Mouse (Mus musculus) cerebellum, postnatal 25 days (tissue): ENCODE measurements around the gene Rtkn.
A peak's percentile ranks its signal among the peaks of the same experiment; 100 is the strongest.

Experiments
- DNase-seq, 2 experiments: peaks; one replicate each; pipeline ENCODE4 v3.0.0; 2021; ENCODE audit warnings: mixed read lengths in 2 of 2

Gene Rtkn

DNA sequence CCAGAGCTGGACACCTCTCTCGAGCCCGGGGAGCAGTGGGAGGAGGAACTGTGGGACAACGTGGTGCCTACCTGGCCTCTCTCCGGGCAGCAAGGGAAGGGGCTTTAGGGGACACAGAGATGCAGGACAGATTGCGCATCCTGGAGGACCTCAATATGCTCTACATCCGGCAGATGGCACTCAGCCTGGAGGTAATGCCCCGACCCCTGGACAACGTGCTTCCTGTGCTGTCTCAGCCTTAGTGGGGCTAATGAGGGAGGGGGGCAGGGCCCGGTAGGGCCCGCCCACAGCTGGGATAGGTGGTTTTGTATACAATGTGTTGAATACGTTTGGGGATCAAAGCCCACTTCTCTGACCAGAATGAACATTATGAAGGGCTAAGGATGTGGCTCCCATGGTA lies 2.8 kb downstream of the Rtkn start:
- DNase-seq: no peak

DNA sequence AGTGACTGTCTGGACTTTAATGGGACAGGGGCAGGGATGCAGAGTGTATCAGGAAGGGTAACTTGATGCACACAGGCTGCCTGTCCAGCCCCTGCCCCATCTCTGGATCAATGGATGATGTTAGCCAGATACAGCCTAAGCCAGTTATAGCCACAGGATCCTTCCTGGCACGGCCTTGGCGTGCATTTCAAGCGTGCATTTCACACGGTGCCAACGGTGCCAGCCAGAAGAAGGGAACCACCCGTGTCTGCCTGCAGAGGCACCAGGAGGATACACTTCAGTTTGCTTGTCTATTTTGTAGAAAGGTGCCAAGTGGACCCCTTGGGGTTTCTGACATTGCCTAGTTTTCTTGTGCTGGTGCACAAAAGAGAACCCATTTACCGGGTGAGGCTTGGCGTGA lies 4.8 kb downstream of the Rtkn start:
- DNase-seq: no peak

DNA sequence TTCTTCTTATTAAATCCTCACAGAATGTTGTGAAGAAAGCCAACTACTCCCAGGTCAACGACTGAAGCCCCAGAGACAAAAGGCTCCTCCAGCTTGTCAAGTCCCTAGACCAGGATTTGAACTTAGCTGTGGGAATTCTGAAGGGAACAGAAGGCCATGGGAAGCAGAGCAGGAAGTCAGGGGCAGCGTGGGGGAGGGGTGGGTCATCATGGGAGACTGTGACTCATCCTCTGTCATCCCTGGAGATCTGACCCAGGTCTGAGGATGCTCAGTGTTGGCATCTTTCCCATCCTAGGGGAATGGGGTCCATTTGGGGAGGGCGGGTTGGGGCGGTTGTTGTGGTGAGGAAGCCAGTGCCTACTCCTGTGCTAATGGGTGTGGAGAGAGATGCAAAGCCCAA lies 6.4 kb downstream of the Rtkn start:
- no peak for DNase-seq

DNA sequence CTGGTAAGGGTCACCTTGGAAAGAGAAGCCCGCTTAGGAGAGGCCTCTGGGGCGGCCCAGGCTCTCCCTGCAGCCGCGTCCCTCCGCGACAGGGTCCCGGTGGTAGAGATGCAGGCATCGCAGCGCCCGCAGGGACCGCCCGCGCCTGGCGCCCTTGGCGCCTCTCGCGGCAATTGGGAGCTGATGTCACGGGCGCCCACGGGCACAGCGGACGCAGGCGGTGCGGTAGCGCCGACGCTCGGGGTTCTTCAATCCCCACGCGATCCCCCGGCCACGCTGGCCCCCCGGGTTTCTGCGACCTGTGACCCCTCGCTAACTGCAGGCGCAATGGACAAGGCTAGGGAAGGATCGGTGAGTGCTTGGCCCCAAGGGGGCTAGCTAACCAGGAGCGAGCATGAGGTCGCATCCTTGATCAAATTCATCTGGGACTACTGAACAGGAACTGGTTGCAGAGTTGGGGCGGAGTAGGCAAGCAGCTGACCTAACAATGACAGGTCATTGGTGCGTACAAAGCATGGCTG lies 7.0 kb downstream of the Rtkn start:
- DNase-seq: peak in 1 of 2 experiments; percentile 50

DNA sequence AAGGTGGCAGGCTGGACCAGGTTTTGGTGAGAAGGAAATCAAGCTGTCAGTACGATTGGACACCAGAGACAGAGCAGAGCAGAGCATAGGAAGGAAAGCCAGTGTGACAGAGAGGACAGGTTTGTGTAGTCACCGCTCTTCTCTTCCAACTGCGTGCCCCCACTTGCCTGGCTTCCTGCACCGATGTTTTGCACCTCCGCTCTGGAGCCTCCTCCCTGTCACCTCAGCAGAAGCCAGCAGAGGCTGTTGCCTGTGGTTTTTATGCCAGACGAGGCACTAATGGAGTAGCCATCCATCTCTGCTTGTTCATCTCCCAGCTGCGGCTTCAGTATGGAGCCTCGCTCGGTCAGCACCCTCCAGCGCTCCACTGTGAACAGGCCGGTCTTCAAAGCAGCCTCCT lies 7.6 kb downstream of the Rtkn start:
- no peak for DNase-seq

DNA sequence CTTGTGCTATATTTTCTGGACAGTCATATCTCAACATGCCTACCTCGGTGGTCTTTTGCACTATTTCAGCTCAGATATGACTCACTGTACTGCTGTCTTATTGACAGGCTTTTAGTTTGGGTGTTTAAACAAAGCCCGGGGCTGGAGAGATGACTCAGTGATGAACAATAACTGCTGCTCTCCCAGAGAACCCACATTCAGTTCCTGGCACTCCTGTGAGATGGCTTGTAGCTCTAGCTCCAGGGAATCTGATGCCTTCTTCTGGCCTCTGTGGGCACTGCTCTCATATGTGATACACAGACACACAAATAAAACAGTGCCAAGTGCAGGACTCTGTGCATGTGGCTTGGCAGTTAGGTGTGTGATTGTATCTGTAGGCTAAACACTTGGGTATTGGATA lies 9.9 kb downstream of the Rtkn start:
- DNase-seq: no peak

DNA sequence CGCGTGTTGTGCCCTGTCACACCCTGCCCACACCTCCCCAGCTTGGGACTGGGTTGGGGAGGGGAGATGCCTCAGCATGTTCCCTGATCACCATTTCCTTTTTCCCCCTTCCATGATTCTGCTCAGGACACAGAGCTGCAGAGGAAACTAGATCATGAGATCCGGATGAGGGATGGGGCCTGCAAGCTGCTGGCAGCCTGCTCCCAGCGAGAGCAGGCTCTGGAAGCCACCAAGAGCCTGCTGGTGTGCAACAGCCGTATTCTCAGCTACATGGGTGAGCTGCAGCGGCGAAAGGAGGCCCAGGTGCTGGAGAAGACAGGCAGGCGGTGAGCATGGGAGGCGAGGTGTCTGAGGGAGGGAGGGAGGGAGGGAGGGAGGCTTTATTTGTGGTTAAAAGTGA lies 10.5 kb downstream of the Rtkn start:
- DNase-seq: no peak

DNA sequence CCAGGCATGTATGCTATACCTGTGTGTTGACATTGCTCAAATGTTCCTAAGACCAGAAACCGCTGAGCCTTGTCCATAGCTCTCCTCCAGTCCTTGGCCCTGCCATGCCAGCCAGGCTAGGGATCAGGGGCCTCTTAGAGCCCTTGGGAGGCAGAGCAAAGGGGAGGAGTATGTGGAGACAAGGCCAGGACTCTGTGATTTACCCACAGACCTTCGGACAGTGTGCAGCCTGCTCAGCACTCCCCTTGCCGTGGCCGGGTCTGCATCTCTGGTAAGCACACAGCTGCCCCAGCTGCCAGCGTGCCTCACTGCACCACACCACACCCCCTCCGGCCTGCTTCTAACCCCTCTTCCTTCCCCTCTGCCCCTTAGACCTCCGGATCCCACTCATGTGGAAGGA lies 12.0 kb downstream of the Rtkn start:
- DNase-seq: no peak

DNA sequence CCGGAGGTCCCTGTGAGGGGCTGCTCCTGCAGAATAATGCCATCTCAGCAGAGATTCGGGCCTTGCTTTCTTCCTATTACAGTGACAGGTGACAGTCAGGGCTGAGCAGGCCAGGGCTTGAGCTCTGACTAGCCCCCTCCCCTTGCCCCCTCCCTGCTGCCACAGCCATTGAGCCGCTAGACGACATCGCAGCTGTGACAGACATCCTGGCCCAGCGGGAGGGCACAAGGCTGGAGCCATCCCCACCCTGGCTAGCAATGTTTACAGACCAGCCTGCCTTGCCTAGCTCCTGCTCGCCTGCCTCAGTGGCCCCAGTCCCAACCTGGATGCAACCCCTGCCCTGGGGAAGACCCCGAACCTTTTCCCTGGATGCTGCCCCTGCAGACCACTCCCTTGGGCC lies 16.5 kb downstream of the Rtkn start:
- DNase-seq: peak in 1 of 2 experiments; percentile 8

DNA sequence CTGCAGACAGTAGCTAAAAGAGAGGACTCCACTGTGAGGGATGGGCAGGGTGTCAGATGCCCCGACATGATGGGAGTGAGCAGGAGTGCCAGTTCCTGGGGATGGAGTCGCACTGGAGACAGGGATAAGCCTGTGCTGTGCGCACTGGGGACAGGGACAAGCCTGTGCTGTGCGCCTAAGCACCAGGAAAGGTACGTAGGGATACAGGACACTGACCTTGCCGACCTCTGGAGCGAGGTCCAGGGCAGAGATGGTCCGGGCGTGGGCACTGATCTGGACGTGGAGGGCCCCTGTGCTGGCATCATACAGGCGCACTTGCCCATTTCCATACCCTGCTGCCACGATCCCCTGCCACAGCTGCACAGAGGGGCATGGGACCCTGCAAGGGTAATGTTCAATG lies 17.8 kb downstream of the Rtkn start:
- DNase-seq: peak in 1 of 2 experiments; percentile 5

DNA sequence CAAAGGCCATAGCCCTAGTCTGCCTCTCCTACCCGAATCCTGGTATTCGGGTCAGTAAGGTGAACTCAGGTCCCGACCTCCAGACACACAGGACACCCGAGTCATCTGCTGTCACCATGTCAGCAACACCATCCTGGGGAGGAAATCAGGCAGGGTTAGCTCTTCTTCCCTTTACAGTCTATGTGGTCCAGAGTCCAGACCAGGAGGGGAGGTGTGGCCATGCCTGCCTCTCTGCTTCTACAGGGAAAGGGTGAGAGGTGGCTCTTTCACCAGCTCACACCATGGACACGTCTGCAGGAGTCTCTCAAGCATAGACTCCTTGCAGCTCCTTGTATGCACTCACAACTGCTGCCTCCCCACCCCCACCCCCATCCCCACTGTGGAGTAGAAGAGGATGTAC lies 18.2 kb downstream of the Rtkn start:
- DNase-seq: no peak

DNA sequence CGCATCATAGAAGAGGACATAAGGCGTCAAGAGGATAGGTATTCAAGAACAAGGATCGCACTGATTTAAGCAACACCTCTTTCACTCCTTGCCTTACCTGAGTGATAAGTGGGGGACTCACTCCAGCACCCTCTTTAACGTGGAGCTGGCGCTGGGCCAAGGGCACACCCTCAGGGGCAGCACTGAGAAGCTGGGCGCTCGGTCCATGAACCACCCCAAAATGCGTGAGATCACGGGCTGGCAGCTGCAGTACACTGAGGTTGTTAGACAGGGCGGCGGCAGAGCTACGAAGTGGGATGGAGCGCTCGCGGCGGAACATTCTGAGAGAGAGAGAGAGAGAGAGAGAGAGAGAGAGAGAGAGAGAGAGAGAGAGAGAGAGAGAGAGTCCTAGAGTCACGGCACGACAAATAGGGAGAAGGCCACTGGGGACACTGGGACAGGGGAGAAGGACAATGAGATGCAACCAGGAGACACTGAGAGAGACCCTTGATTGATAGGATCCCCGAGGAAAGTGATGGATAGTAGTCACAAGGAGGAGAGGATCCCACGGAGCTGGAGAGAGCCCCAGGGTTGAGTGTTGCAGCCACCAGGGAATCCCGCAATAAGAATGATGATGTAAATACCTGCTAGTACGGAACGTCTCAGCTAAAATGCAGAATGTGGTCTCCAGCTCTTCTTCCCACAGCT lies 20.4 kb downstream of the Rtkn start:
- DNase-seq: peak; percentile 32 to 51

DNA sequence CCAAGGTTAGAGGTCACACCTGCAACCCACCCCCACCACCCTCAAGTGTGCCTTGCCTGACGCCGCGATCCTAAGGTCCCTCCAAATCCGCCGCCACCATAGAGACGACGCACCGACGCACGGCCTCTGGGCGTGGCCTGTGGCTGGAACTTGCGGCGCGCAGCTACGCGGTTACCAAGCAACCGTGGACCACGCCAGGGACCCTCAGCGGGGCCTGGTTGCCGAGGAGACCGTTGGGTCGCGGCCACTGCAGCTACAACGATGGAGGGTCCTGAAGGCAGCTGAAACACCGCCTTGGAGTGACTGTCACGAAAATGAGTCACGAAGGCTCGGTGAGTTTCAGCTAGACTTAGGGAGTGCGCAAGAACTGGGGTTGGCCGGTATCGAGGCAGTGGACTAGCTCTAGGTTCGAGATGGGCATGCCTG lies 21.0 kb downstream of the Rtkn start, which contains the start of the genes Wdr54 and 1700003E16Rik:
Gene Wdr54 (minus strand): TSS at position 139 of the 426 bp plus-strand sequence.
Gene 1700003E16Rik (plus strand): TSS at position 146 of the 426 bp plus-strand sequence.
- DNase-seq: peak; percentile 78 to 83

DNA sequence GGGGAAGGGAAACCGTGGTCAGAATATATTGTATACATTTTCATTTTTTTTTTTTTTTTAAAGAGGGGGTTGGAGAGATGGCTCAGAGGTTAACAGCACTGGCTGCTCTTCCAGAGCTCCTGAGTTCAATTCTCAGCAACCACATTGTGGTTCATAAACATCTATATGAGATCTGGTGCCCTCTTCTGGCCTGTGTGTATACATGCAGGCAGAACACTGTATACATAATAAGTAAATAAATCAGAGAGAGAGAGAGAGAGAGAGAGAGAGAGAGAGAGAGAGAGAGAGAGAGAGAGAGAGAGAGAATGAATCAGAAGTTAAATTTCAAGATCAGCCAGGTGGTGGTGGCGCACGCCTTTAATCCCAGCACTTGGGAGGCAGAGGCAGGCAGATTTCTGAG lies 24.2 kb downstream of the Rtkn start:
- peak in 1 of 2 experiments; percentile 55 for DNase-seq

DNA sequence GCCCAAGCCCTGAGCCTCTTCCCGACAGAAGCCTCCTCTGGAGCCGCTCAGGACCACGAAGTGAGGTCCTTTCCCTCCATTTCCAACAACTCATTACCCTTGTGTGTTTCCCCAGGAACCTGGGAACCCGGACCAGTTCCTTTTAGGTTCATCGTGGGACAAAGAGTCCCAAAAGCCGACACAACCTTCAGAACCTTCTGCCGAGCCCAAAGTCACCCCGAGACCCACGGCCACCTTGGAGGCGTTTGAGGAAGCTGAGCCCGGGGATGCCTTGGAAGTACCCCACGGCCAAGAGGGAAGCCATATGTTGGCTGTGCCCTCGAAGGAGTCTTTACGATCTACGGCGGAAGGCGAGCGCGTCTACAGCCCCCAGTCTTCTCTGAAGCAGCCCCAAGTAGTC lies 26.2 kb downstream of the Rtkn start:
- DNase-seq: no peak

DNA sequence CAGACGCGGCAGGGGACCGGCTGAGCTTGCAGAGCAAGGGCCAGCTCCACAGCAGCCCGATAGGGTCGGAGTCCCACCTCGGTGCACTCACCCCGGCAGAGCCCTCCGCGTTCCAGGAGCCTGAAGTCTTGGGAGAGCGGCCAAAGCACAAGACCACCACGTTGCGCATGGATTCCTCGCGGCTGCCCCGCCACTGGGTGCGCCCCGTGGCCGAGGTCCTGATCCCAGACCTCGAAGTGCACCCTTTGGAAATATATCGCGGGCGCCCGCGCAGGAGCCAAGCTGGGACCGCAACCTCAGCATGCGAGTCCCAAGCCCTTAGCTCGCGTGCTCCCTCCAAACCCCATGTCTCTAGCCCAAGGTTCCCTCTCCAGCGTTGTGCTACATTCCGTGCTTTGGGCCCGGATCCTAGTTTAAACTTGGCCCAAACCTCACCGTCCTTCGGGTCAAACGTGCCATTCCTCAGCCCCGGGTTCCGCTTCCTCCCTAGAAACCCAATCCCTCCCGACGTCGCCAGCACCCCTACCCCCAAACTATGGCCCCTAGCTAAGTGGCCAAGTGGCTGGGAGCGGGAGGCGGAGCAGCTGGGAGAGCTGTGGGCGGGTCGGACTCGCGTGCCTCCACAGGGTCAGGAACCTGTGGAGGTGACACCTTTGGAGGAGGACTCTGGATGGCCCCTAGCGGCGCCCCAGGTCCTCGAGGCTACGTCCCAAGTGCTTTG lies 26.8 kb downstream of the Rtkn start:
- peak; percentile 30 to 44 for DNase-seq

DNA sequence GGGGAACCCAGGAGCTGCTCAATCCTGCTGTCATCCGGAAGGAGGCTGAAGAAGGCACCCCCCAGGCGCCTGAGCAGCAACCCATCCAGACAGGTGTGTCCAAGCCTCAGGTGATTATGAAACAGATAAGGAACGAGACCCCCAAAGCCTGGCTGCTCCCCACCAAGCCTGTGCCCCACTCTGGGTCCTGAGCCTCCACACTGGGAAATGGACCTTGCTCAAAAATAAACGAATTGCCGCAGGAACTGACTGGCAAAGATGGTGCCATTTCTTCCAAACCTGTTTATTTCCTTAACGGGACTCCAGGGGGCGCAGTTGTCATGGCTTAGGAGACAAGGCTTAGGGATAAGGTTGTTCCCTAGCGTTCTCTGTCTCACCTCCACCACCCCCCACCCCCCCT lies 27.4 kb downstream of the Rtkn start:
- peak; percentile 83 to 88 for DNase-seq

DNA sequence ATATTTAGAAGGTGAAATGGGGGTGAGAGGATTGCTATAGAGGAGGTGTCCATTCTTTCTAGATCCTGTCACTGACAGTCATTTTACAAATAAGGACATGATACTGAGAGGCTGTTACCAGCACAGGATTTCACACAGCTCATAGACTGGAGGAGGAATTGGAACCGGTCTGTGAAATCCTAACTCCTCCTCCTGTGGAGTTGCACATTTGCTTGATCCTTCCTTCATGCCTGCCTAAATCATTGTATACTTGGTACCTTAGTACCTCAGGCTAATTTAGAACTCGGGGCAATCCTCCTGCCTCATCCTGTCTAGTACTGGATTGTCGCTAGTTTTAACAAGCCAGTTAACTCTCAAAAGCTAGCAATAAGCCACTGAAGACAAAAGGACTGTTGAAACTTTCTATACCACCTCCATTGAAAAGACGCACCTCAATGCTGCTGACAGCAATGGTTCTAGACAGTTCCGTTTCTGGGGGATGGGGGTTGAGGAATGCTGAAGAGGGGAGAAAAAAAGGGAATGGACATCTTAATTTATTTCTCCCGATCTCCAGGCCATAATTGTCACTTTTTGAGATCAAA lies 29.9 kb downstream of the Rtkn start:
- DNase-seq: peak in 1 of 2 experiments; percentile 29

DNA sequence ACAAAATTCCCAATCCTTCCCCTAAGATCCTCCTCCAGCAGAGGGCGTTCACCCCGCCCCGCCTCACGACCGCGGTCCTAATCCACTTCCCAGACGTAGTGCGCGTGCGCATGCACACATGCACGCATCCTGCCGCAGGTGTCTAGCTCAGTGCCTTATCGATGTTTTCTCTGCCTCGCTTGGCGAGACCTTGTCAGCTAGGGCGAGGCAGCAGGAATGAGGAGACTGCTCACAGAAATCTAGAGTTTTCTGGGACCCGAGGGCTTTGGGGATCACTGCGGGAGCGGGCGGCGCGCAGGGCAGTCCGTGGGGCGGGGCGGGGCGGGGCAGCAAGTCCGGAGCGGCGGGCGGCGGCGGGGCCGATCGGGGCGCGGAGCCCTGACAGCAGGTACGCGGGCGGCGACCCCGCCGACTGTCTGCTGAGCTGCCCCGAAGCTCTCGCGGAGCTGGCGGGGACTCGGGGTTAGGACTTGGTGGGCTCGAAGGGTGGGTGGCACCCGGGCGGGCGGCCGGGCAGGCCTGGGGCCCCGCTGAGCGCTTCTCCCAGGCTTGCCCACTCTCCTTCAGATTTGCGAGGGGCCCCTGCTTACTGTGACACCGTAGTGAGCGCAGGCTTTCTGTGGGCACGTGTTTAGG lies 30.5 kb downstream of the Rtkn start, which contains the start of gene Dctn1:
Gene Dctn1 (plus strand): TSS at position 314 of the 636 bp plus-strand sequence.
- DNase-seq: peak; percentile 95 to 97

DNA sequence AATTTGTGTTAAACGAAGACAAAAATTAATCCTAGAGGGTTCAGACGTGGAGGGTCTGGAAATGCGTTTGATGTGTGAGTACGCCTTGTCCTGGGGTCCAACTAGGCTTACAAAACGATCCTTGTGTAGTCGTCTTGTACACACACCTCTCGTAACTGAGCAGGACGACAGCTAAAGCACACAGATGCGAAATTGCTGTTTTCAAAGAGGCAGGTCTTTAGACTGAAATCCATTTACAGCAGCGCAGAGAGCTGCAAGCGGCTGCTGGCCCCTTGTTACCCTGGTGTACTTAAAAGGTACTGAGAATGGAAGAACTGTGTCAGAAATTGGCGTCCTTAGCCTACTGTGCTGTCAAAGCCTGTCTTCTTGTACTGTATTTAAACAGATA lies 31.0 kb downstream of the Rtkn start:
- DNase-seq: no peak

DNA sequence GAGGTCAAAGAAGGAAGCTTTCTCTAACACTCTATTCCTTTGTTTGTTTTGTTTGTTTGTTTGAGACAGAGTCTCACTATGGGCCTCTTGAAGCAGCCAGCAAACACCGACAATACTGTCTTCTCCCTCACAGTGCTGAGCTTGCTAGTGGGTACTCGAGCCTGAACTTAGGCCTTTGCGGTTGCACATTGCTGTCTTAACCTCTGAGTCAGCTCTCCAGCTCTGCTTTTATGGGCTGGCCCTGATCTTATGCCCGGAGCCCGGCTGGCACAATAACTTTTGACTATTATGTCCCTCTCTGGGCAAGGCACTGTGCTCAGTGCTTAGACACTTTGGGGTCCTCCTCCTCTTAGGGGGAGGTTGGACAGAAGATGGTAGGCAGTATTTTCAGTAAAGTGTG lies 34.6 kb downstream of the Rtkn start:
- no peak for DNase-seq

DNA sequence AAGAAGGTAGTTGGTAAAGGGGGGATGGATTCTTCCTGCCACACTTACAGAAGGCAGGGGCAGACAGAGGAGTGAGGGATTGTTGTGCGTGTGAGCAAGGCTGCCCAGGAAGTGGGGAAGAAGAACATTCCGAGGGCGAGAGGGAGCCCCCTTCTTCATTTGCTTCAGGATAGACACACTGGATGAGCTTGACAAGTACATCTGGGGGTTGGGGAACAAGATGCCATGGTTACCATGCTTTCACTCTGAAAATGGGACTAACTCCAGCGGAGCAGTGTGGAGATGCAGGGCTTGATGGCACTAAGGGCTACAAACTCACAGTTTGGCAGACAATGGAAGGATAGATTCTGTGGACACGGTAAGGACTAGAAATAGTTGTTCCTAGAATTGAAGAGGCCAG lies 35.8 kb downstream of the Rtkn start:
- no peak for DNase-seq

DNA sequence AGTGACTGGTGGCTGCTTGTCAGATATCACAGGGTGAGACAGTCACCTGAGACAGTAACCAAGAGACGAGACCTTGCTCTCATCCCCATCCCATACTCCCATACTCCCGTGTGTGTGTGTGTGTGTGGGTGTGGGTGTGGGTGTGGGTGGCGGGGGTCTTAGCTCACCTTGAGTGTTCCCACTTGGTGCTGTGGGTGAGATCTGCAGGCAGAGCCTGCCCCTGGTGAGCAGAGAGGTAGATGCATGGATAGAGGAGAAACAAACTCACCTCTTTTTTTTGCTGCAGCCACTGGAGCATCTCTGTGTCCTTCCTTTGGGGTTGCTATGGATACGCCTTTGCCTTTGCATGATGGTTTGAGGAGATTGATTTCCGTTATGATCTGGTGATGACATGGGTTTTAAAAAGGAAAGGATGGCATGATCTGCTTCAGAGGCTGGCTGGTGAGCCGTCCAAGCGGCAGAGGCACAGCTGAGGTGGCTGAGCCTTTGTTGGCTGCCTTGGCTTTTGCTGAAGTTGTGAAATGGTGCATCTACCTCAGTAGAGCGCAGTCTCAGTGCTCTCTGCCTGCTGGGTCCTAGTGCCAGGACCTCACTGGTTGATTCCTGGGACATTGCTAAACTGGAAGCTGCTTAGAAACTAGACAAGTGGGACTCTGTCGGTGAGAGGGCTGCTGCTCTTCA lies 37.1 kb downstream of the Rtkn start:
- peak; percentile 78 to 80 for DNase-seq
